Mouse (Mus musculus) MEL (cell line): ENCODE results near the gene Boll. TPM values are rescaled to one million over a fixed set of nuclear protein-coding genes. Genes with fewer than 3 reads are reported as not detected.
A peak's percentile ranks its signal among the peaks of the same experiment; 100 is the strongest.

Experiments used
- DNase-seq: peaks from one replicate; pipeline ENCODE4 v3.0.0; 2011; ENCODE audit warnings: low read depth, low spot score
- H3K27ac ChIP-seq: 2 replicates; pipeline ENCODE4 v1.5.1; 2012; ENCODE audit warnings: low read depth, mild to moderate bottlenecking, control low read depth, low read length, moderate library complexity; ENCODE audit not compliant: control insufficient read depth
- H3K27me3 ChIP-seq, 2 experiments: fragments of 150-350 bp in 1 of 2; sonication (generic) in 1 of 2; 2 replicates each; pipeline ENCODE4 v1.6.1; 2012; ENCODE audit warnings: low read length in 2 of 2, mild to moderate bottlenecking in 2 of 2, improper control_type of control experiment in 1 of 2, moderate library complexity in 1 of 2; ENCODE audit not compliant: insufficient read depth in 2 of 2, control insufficient read depth in 1 of 2
- H3K36me3 ChIP-seq, 2 experiments: 2 replicates each; pipeline ENCODE4 v1.6.1; 2012 to 2014; ENCODE audit warnings: low read length in 2 of 2, improper control_type of control experiment in 1 of 2, inconsistent platforms in 1 of 2, mild to moderate bottlenecking in 1 of 2; ENCODE audit not compliant: insufficient read depth in 2 of 2, control insufficient read depth in 1 of 2
- H3K4me1 ChIP-seq, 2 experiments: fragments of 150-350 bp in 1 of 2; sonication (generic) in 1 of 2; 2 replicates each; pipeline ENCODE4 v1.6.1; 2012; ENCODE audit warnings: low read length in 2 of 2, improper control_type of control experiment in 1 of 2, mild to moderate bottlenecking in 1 of 2; ENCODE audit not compliant: insufficient read depth in 2 of 2, control insufficient read depth in 1 of 2
- H3K4me3 ChIP-seq, 2 experiments: fragments of 150-350 bp in 1 of 2; sonication (generic) in 1 of 2; 2 replicates each; pipeline ENCODE4 v1.5.1; 2012; ENCODE audit warnings: low read depth in 2 of 2, low read length in 2 of 2, mild to moderate bottlenecking in 2 of 2, moderate library complexity in 2 of 2, control low read depth in 1 of 2, improper control_type of control experiment in 1 of 2; ENCODE audit not compliant: control insufficient read depth in 1 of 2, insufficient read depth in 1 of 2
- H3K79me2 ChIP-seq: 2 replicates; pipeline ENCODE4 v1.6.1; 2012; ENCODE audit warnings: mild to moderate bottlenecking, low read length, moderate library complexity; ENCODE audit not compliant: control insufficient read depth, poor library complexity, insufficient read depth
- H3K9ac ChIP-seq: 2 replicates; pipeline ENCODE4 v1.6.1; 2012; ENCODE audit warnings: low read depth, mild to moderate bottlenecking, control low read depth, low read length, moderate library complexity; ENCODE audit not compliant: control insufficient read depth, poor library complexity, severe bottlenecking
- H3K9me3 ChIP-seq: fragments of 150-350 bp; sonication (generic); replicated peaks from 2 replicates; pipeline ENCODE4 v1.6.1; 2012; ENCODE audit warnings: mild to moderate bottlenecking, low read length, improper control_type of control experiment, moderate library complexity; ENCODE audit not compliant: insufficient read depth
- CTCF ChIP-seq, 3 experiments: IDR thresholded peaks in 2 of 3; conservative IDR thresholded peaks in 1 of 3; 2 replicates each; pipeline ENCODE4 v1.5.1; 2011 to 2012; ENCODE audit warnings: low read length in 3 of 3, low read depth in 2 of 3, mild to moderate bottlenecking in 2 of 3, improper control_type of control experiment in 1 of 3, inconsistent platforms in 1 of 3, mixed read lengths in 1 of 3, moderate library complexity in 1 of 3; ENCODE audit not compliant: control insufficient read depth in 1 of 3, insufficient read depth in 1 of 3, poor library complexity in 1 of 3, severe bottlenecking in 1 of 3
- ELF1 ChIP-seq: IDR thresholded peaks from 2 replicates; pipeline ENCODE4 v1.6.1; 2014; ENCODE audit warnings: low read depth, mild to moderate bottlenecking, inconsistent platforms, low read length, improper control_type of control experiment, moderate library complexity
- ETS1 ChIP-seq: IDR thresholded peaks from 2 replicates; pipeline ENCODE4 v1.6.1; 2012; ENCODE audit warnings: low read depth, mild to moderate bottlenecking, inconsistent platforms, low read length, improper control_type of control experiment, moderate library complexity
- GATA1 ChIP-seq: IDR thresholded peaks from 2 replicates; pipeline ENCODE4 v1.6.1; 2011; ENCODE audit warnings: low read depth, low read length, improper control_type of control experiment
- JUND ChIP-seq: IDR thresholded peaks from 2 replicates; pipeline ENCODE4 v1.6.1; 2011; ENCODE audit warnings: low read depth, mild to moderate bottlenecking, improper control_type of control experiment, low read length
- MAFK ChIP-seq: IDR thresholded peaks from 2 replicates; pipeline ENCODE4 v1.6.1; 2011; ENCODE audit warnings: low read depth, mild to moderate bottlenecking, low read length, improper control_type of control experiment, borderline replicate concordance
- MAZ ChIP-seq: IDR thresholded peaks from 2 replicates; pipeline ENCODE4 v1.6.1; 2012; ENCODE audit warnings: low read depth, mild to moderate bottlenecking, inconsistent platforms, low read length, improper control_type of control experiment
- MEF2A ChIP-seq: IDR thresholded peaks from 2 replicates; pipeline ENCODE4 v1.6.1; 2014; ENCODE audit warnings: low read depth, mild to moderate bottlenecking, inconsistent platforms, low read length, improper control_type of control experiment; ENCODE audit not compliant: poor library complexity, insufficient replicate concordance, severe bottlenecking; ENCODE audit errors: extremely low read depth
- MXI1 ChIP-seq: IDR thresholded peaks from 2 replicates; pipeline ENCODE4 v1.6.1; 2011; ENCODE audit warnings: mild to moderate bottlenecking, low read depth, low read length, improper control_type of control experiment
- MYC ChIP-seq: IDR thresholded peaks from 2 replicates; pipeline ENCODE4 v1.6.1; 2011; ENCODE audit warnings: low read depth, mild to moderate bottlenecking, low read length, improper control_type of control experiment, moderate library complexity
- NRF1 ChIP-seq: IDR thresholded peaks from 2 replicates; pipeline ENCODE4 v1.6.1; 2014; ENCODE audit warnings: low read depth, mild to moderate bottlenecking, inconsistent platforms, low read length, improper control_type of control experiment, moderate library complexity; ENCODE audit not compliant: poor library complexity, insufficient read depth, severe bottlenecking
- POLR2AphosphoS2 ChIP-seq: IDR thresholded peaks from 2 replicates; pipeline ENCODE4 v1.6.1; 2011; ENCODE audit warnings: low read length, improper control_type of control experiment
- RAD21 ChIP-seq: IDR thresholded peaks from 2 replicates; pipeline ENCODE4 v1.6.1; 2011; ENCODE audit warnings: mild to moderate bottlenecking, low read depth, low read length, improper control_type of control experiment
- RCOR1 ChIP-seq: IDR thresholded peaks from 2 replicates; pipeline ENCODE4 v1.6.1; 2012; ENCODE audit warnings: low read depth, mild to moderate bottlenecking, inconsistent platforms, low read length, improper control_type of control experiment
- SIN3A ChIP-seq: IDR thresholded peaks from 2 replicates; pipeline ENCODE4 v1.6.1; 2012; ENCODE audit warnings: low read length, improper control_type of control experiment, inconsistent platforms
- SMC3 ChIP-seq: IDR thresholded peaks from 2 replicates; pipeline ENCODE4 v1.6.1; 2011; ENCODE audit warnings: low read depth, low read length, improper control_type of control experiment
- TBP ChIP-seq: IDR thresholded peaks from 2 replicates; pipeline ENCODE4 v1.8.0; 2011; ENCODE audit warnings: low read depth, low read length, improper control_type of control experiment
- TCF12 ChIP-seq: IDR thresholded peaks from 2 replicates; pipeline ENCODE4 v1.6.1; 2014; ENCODE audit warnings: low read depth, mild to moderate bottlenecking, inconsistent platforms, low read length, improper control_type of control experiment, moderate library complexity
- USF1 ChIP-seq: IDR thresholded peaks from 2 replicates; pipeline ENCODE4 v1.6.1; 2014; ENCODE audit warnings: low read depth, mild to moderate bottlenecking, inconsistent platforms, low read length, improper control_type of control experiment, moderate library complexity
- ZC3H11A ChIP-seq: IDR thresholded peaks from 2 replicates; pipeline ENCODE4 v1.6.1; 2012; ENCODE audit warnings: low read depth, mild to moderate bottlenecking, inconsistent platforms, low read length, improper control_type of control experiment
- ZKSCAN1 ChIP-seq: IDR thresholded peaks from 2 replicates; pipeline ENCODE4 v1.6.1; 2012; ENCODE audit warnings: low read depth, mild to moderate bottlenecking, inconsistent platforms, low read length, improper control_type of control experiment, moderate library complexity
- ZNF384 ChIP-seq: IDR thresholded peaks from 2 replicates; pipeline ENCODE4 v1.6.1; 2012; ENCODE audit warnings: low read depth, mild to moderate bottlenecking, inconsistent platforms, low read length, improper control_type of control experiment
- polyA plus RNA-seq, 2 experiments: library from polyadenylated mRNA; stranded (reverse) in 1 of 2; unstranded in 1 of 2; fragments of >175 nt in 1 of 2; fragments of >200 nt in 1 of 2; gene quantifications; 2 replicates each; pipeline versions ENCODE4 v1.2.1 to v1.2.4; 2012; ENCODE audit warnings: low replicate concordance in 2 of 2, low read depth in 1 of 2; ENCODE audit not compliant: insufficient read length in 2 of 2, insufficient read depth in 1 of 2, missing spikeins in 1 of 2
- total RNA-seq: library from RNA; depleted of rRNA; stranded (reverse); fragments of 300-350 nt; gene quantifications from 2 replicates; pipeline ENCODE4 v1.2.3, GENCODE M21; 2012

The Boll gene
- total and polyA plus RNA-seq, 3 experiments = not detected

DNA sequence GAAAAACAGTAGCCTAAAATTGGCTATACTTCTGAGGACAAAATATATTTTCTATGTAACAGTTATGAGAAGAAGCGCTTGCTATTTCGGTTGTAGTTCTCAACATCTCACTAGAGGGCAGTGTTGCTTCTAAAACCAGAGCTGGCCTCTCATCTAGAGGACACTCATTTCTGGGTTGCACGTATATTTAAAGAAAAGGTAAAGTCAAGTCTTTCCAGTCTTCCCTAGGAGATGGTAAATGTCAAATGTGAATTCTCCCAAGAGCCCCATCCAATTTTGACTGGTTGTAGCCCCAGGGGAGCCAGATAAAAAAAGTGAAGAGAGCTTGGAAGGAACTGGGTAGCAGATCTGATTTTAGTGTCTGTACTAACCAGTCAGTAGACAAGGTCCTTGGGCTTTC, 41.2 kb upstream of the Boll start:
- no peaks in the 10 kb centered on the region for H3K9me3 ChIP-seq
- no peak for TF ChIP-seq MEF2A
- TF ChIP-seq SMC3 = peak; percentile 63
- no peak for TF ChIP-seq JUND
- TF ChIP-seq SIN3A = no peak
- no peak for TF ChIP-seq ZKSCAN1
- TF ChIP-seq ZNF384 = no peak
- peak; percentile 77 for TF ChIP-seq RAD21
- no peak for TF ChIP-seq RCOR1
- TF ChIP-seq TBP = no peak
- TF ChIP-seq ELF1 = no peak
- TF ChIP-seq POLR2AphosphoS2 = no peak
- peak; percentile 61 for TF ChIP-seq ZC3H11A
- TF ChIP-seq CTCF (IDR thresholded peaks at IDR 0.05 in 2 of 3, conservative IDR thresholded peaks at IDR 0.05 in 1 of 3; ENCODE audit: control insufficient read depth in 1 of 3, insufficient read depth in 1 of 3, low read depth in 2 of 3, low read length in 3 of 3, poor library complexity in 1 of 3, severe bottlenecking in 1 of 3) = peak; percentile 33 to 70 (median 38)
- TF ChIP-seq MAFK = no peak
- TF ChIP-seq TCF12 = no peak
- H3K27me3 ChIP-seq = no peaks in the 10 kb centered on the region
- no peaks in the 10 kb centered on the region for H3K79me2 ChIP-seq
- peak; percentile 56 for DNase-seq
- H3K4me3 ChIP-seq = no peak overlapping the region
- no peak overlapping the region for H3K9ac ChIP-seq
- H3K4me1 ChIP-seq = no peaks in the 10 kb centered on the region
- H3K36me3 ChIP-seq = no peaks in the 10 kb centered on the region
- H3K27ac ChIP-seq = no peak overlapping the region

GRCm38 (mm10) chr1:55399891-55400290, 36.6 kb upstream of the Boll start:
- H3K9me3 ChIP-seq = no peaks in the 10 kb centered on the region
- H3K9ac ChIP-seq = no peak overlapping the region
- TF ChIP-seq TBP = no peak
- no peaks in the 10 kb centered on the region for H3K79me2 ChIP-seq
- no peak overlapping the region for H3K4me3 ChIP-seq
- H3K4me1 ChIP-seq = no peaks in the 10 kb centered on the region
- no peaks in the 10 kb centered on the region for H3K36me3 ChIP-seq
- no peak overlapping the region for H3K27ac ChIP-seq
- no peak for DNase-seq
- no peaks in the 10 kb centered on the region; a peak in 1 of 4 replicates for H3K27me3 ChIP-seq

DNA sequence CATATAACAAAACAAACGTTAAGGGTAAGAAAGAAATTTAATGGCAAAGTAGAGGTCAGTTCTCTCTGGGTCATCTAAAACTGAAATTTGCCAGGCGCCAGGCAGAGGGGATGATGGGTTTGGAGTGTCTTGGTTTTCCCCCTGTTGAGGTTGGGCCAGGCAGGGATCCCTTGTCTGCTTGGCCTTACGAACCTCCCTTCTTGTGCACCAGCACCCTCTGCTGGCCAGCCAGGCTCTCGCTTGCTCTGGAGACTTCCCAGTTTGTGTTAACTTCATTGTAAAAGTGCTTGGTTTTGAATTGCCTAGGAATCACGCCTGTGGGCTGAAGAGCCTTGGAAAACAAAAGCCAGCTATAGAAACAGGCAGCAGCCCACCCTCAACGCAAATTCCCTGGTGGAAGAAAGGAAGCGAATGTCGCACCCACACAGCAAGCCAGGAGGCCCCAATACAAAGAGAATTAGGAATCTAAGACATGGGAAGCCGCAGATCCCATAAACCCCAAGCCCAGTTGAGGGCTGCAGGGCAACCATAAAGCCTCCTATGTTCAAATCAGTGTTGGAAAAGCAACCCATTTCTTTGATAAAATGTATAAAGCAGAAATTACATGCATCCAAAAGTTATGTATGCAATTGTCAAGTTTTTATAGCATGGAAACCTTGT, 20.0 kb upstream of the Boll start:
- Histone ChIP-seq H3K36me3 (no peaks in the 10 kb centered on the region), H3K9ac (no peak overlapping the region), H3K4me1 (no peaks in the 10 kb centered on the region), H3K9me3 (no peaks in the 10 kb centered on the region), H3K79me2 (no peaks in the 10 kb centered on the region), H3K27me3 (no peaks in the 10 kb centered on the region; a peak in 1 of 4 replicates), H3K27ac (no peak overlapping the region), H3K4me3 (no peak overlapping the region)
- peak; percentile 81 for DNase-seq
- TF ChIP-seq MXI1 (no peak), TBP (no peak), GATA1 (no peak), TCF12 (no peak), CTCF (IDR thresholded peaks at IDR 0.05 in 2 of 3, conservative IDR thresholded peaks at IDR 0.05 in 1 of 3; ENCODE audit: control insufficient read depth in 1 of 3, insufficient read depth in 1 of 3, low read depth in 2 of 3, low read length in 3 of 3, poor library complexity in 1 of 3, severe bottlenecking in 1 of 3) (peak; percentile 88 to 98 (median 95)), USF1 (no peak), MYC (no peak), SIN3A (0 out of 2 replicates have a peak, but pooled peaks have one; percentile 31), NRF1 (no peak), MAFK (no peak), ZC3H11A (peak; percentile 93), MAZ (no peak), ETS1 (no peak), SMC3 (peak; percentile 97), ZNF384 (peak; percentile 58; the same call in 1 of the 2 replicates), RAD21 (peak; percentile 94)
